In the genomic region with DNA sequence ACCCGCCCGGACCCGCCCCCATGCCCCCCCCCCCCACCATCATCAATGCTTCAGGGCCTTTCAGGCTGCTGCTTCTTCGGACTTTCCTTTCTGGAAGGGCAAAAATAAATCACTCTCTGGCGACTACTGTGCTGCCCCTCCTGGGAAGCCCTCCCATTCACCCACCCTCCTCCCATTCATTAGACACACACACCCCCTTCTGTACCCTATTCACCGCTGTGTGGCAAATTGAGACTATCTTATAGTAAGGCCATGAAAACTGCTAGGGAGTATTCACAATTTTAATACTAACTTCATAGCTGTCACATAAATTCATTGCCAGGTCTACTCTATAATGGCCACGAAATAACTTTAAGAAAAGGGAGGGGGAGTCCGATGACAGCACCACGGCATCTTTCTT, we compare ENCODE assay signal across 10 mouse cellular contexts. TPM values are rescaled to one million over a fixed set of nuclear protein-coding genes. Genes with fewer than 3 reads are reported as not detected.
DNase-seq lines count a peak whose midpoint lies in the region; ATAC-seq and TF ChIP-seq lines count a peak whose summit lies in the region.
"Had no signal": no experiment of that assay in that cellular context is flagged by ENCODE, and none has a peak within 500 bp of the region (broad histone marks: within the 10 kb centered on the region; RNA-seq: fewer than 3 reads in every experiment).

No protein-coding gene starts in this region.

- H3K4me2 ChIP-seq in heart, embryonic 12.5 days, result peak overlapping the region; percentile 88
- peak overlapping the region; percentile 94 for H3K4me2 ChIP-seq in limb, embryonic 13.5 days (replicated peaks)

- H3K9me3 ChIP-seq in heart, embryonic 12.5 days (replicated peaks), result no peaks in the 10 kb centered on the region
- H3K9me3 ChIP-seq in limb, embryonic 13.5 days, result no peaks in the 10 kb centered on the region

- no peak overlapping the region for H3K27ac ChIP-seq in heart, embryonic 12.5 days (ENCODE audit: poor library complexity, severe bottlenecking)
- no peak overlapping the region for H3K27ac ChIP-seq in thymus, adult 2 months (ENCODE audit: control insufficient read depth, insufficient read depth, low read length)
- no peak overlapping the region for H3K27ac ChIP-seq in limb, embryonic 13.5 days

- 33% methylated on average over 9 of the region's 9 CpGs for WGBS in heart, embryonic 12.5 days
- WGBS in thymus, adult 2 months, result 22% methylated on average over 9 of the region's 9 CpGs
- 19% methylated on average over 9 of the region's 9 CpGs for WGBS in limb, embryonic 13.5 days

- H3K27me3 ChIP-seq in heart, embryonic 12.5 days (replicated peaks), result peaks cover 16% of the 10 kb centered on the region
- H3K27me3 ChIP-seq in thymus, adult 2 months (ENCODE audit: control insufficient read depth, insufficient read depth, low read length), result no peaks in the 10 kb centered on the region
- H3K27me3 ChIP-seq in limb, embryonic 13.5 days, result 0 out of 2 replicates have a peak, but pooled peaks cover 2% of the 10 kb centered on the region

- no peak overlapping the region for H3K9ac ChIP-seq in heart, embryonic 12.5 days
- H3K9ac ChIP-seq in limb, embryonic 13.5 days, result no peak overlapping the region

- no peaks in the 10 kb centered on the region for H3K36me3 ChIP-seq in heart, embryonic 12.5 days
- H3K36me3 ChIP-seq in thymus, adult 2 months (ENCODE audit: control insufficient read depth, insufficient read depth, low read length), result no peaks in the 10 kb centered on the region
- H3K36me3 ChIP-seq in limb, embryonic 13.5 days, result no peaks in the 10 kb centered on the region

- no peak for TF ChIP-seq POLR2A in thymus, adult 2 months (IDR thresholded peaks at IDR 0.05; ENCODE audit: control insufficient read depth, extremely low read depth, insufficient read depth, low read length, poor library complexity)

- ATAC-seq in heart, embryonic 12.5 days (ENCODE audit: insufficient number of reproducible peaks, low FRiP score), result no peak
- no peak for ATAC-seq in limb, embryonic 13.5 days (ENCODE audit: low FRiP score, low read depth)

- no peak for TF ChIP-seq CTCF in thymus, adult 2 months (IDR thresholded peaks at IDR 0.05; ENCODE audit: borderline replicate concordance, control insufficient read depth, extremely low read depth, insufficient read depth, low read length, poor library complexity)

- no peak for DNase-seq in heart, postnatal 4 days
- peak; percentile 7 for DNase-seq in thymus, adult 2 months
- DNase-seq in thymus, postnatal 10 days (ENCODE audit: low spot score in 2 of 2), result no peak
- DNase-seq in c-Kit-positive CD71-positive TER-119-positive erythroid progenitor cells, embryonic 14.5 days (ENCODE audit: low spot score), result no peak
- no peak for DNase-seq in T-cell, adult 2 months (ENCODE audit: low spot score)
- DNase-seq in left cerebral cortex, adult 11 months (ENCODE audit: low spot score), result no peak

- peak overlapping the region; percentile 54; the same call in 1 of the 2 replicates for H3K4me3 ChIP-seq in heart, embryonic 12.5 days
- no peak overlapping the region for H3K4me3 ChIP-seq in thymus, adult 2 months (ENCODE audit: control insufficient read depth, insufficient read depth, low read length)
- peak overlapping the region; percentile 58; the same call in 1 of the 2 replicates for H3K4me3 ChIP-seq in limb, embryonic 13.5 days

- H3K4me1 ChIP-seq in heart, embryonic 12.5 days (replicated peaks), result 0 out of 2 replicates have a peak, but pooled peaks cover 4% of the 10 kb centered on the region
- H3K4me1 ChIP-seq in thymus, adult 2 months (replicated peaks; ENCODE audit: control insufficient read depth, insufficient read depth, low read length), result peaks cover 19% of the 10 kb centered on the region
- peaks cover 11% of the 10 kb centered on the region for H3K4me1 ChIP-seq in limb, embryonic 13.5 days

RNA-seq across cellular contexts. Expression of gene 1700113H08Rik, which starts 1.1 kb away (rescaled TPM):
- polyA plus RNA-seq in heart, embryonic 12.5 days (2016; fragmentation: Nextera tagmentation; extraction: Ambion mirVana), result not detected in 2 replicates
- not detected for total RNA-seq in heart, postnatal 4 days (2021)
- 0.08 TPM in 1 of 2 replicates, not detected in the other for polyA plus RNA-seq in thymus, adult 2 months (2012; rRNA removed)
- not detected in 2 replicates for polyA plus RNA-seq in limb, embryonic 13.5 days (2015; fragmentation: Nextera tagmentation; extraction: Ambion mirVana)
- total RNA-seq: granulocyte monocyte progenitor cell, adult 5-6 weeks had no signal
- polyA plus RNA-seq: C2C12 had no signal

RNA-seq across cellular contexts. Expression of gene Stab2, which starts 51.1 kb away (rescaled TPM):
- 0.42 and 0.84 TPM in 2 replicates for polyA plus RNA-seq in heart, embryonic 12.5 days (2016; fragmentation: Nextera tagmentation; extraction: Ambion mirVana)
- total RNA-seq in heart, postnatal 4 days (2021), result under 1 TPM; 0.12 to 0.25 TPM
- polyA plus RNA-seq in thymus, adult 2 months (2012; rRNA removed), result 7.2 and 8.5 TPM in 2 replicates
- polyA plus RNA-seq in limb, embryonic 13.5 days (2015; fragmentation: Nextera tagmentation; extraction: Ambion mirVana), result 0.22 and 0.32 TPM in 2 replicates
- total RNA-seq: granulocyte monocyte progenitor cell, adult 5-6 weeks had no signal
